Mouse (Mus musculus) E14TG2a.4 (cell line): ENCODE measurements around the gene Vps29.

Source experiments
- H3K27me3 ChIP-seq: 2 replicates; pipeline ENCODE4 v1.6.1; 2014; ENCODE audit warnings: low read length, control low read depth; ENCODE audit not compliant: insufficient read depth
- H3K36me3 ChIP-seq: 2 replicates; pipeline ENCODE4 v1.6.1; 2014; ENCODE audit warnings: low read length, control low read depth; ENCODE audit not compliant: insufficient read depth
- H3K4me1 ChIP-seq: replicated peaks from 2 replicates; pipeline ENCODE4 v1.6.1; 2014; ENCODE audit warnings: low read depth, low read length, control low read depth
- H3K4me3 ChIP-seq: replicated peaks from 2 replicates; pipeline ENCODE4 v1.5.1; 2014; ENCODE audit warnings: mild to moderate bottlenecking, low read length
- H3K9me3 ChIP-seq: 2 replicates; pipeline ENCODE4 v1.6.1; 2014; ENCODE audit warnings: low read length, control low read depth
- CTCF ChIP-seq: conservative IDR thresholded peaks from 2 replicates; pipeline ENCODE4 v1.5.1; 2014; ENCODE audit warnings: low read length
- NANOG ChIP-seq: IDR thresholded peaks from 2 replicates; pipeline ENCODE4 v1.6.1; 2014; ENCODE audit warnings: borderline replicate concordance, low read length, mixed read lengths
- POU5F1 ChIP-seq: IDR thresholded peaks from 2 replicates; pipeline ENCODE4 v1.6.1; 2014; ENCODE audit warnings: low read length, borderline replicate concordance

Vps29 gene

GRCm38 (mm10) chr5:122379374-122380155, 25.4 kb downstream of the Vps29 start:
- Histone ChIP-seq H3K4me1 (peaks cover 49% of the 10 kb centered on the region), H3K27me3 (no peaks in the 10 kb centered on the region), H3K9me3 (no peaks in the 10 kb centered on the region), H3K4me3 (no peak overlapping the region), H3K36me3 (peaks cover 73% of the 10 kb centered on the region)
- TF ChIP-seq CTCF: peak; percentile 89
- no peak for TF ChIP-seq NANOG
- TF ChIP-seq POU5F1: no peak

GRCm38 (mm10) chr5:122390006-122390405, 35.8 kb downstream of the Vps29 start:
- H3K27me3 ChIP-seq: no peaks in the 10 kb centered on the region
- H3K9me3 ChIP-seq: no peaks in the 10 kb centered on the region
- TF ChIP-seq POU5F1 (no peak), CTCF (no peak), NANOG (no peak)

GRCm38 (mm10) chr5:122390671-122391070, 36.5 kb downstream of the Vps29 start:
- TF ChIP-seq NANOG (no peak), CTCF (no peak), POU5F1 (no peak)
- Histone ChIP-seq H3K27me3 (no peaks in the 10 kb centered on the region), H3K36me3 (peaks cover 27% of the 10 kb centered on the region), H3K4me1 (peaks cover 29% of the 10 kb centered on the region), H3K9me3 (no peaks in the 10 kb centered on the region), H3K4me3 (no peak overlapping the region)

More at GRCm38 (mm10) chr5:122390006-122390405, 35.8 kb downstream of the Vps29 start:
- peaks cover 25% of the 10 kb centered on the region for H3K4me1 ChIP-seq
- H3K36me3 ChIP-seq: peaks cover 21% of the 10 kb centered on the region
- H3K4me3 ChIP-seq: no peak overlapping the region

DNA sequence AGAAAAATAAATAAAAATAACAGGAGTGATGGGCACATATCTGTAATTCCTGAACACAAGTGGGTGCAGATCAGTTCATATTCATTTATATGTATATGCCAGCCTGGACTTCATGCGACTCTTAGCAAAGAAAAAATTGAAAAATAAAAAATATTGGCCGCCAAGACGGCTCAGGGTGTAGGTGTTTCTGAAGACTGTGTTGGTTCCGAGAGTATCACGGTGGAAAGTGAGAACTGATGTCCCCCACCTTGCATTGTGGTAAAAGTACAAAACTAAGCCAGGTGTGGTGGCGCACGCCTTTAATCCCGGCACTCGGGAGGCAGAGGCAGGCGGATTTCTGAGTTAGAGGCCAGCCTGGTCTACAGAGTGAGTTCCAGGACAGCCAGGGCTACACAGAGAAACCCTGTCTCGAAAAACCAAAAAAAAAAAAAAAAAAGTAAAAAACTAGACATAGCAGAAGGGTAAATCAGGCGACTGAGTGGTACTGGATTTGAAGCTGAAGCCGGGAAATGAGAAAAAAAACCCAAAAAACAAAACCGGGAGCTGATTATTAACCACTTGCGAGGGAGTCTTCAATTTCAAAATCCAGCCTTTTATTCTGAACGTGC, 37.1 kb downstream of the Vps29 start:
- Histone ChIP-seq H3K36me3 (peaks cover 27% of the 10 kb centered on the region), H3K4me3 (peak overlapping the region; percentile 96), H3K9me3 (no peaks in the 10 kb centered on the region), H3K27me3 (no peaks in the 10 kb centered on the region), H3K4me1 (peaks cover 34% of the 10 kb centered on the region)
- TF ChIP-seq CTCF (no peak), POU5F1 (no peak), NANOG (no peak)

- Histone ChIP-seq H3K9me3 (no peaks in the 10 kb centered on the region), H3K36me3 (peaks cover 30% of the 10 kb centered on the region), H3K27me3 (no peaks in the 10 kb centered on the region), H3K4me1 (peaks cover 39% of the 10 kb centered on the region), H3K4me3 (peak within 1 kb of the TSS; percentile 96)
- no peak for TF ChIP-seq POU5F1
- TF ChIP-seq CTCF: peak; percentile 89
Measured at GRCm38 (mm10) chr5:122391786-122392180, 37.6 kb downstream of the Vps29 start, which contains the start of gene Arpc3. Gene Arpc3, plus strand, starts transcription at chr5:122391878.

DNA sequence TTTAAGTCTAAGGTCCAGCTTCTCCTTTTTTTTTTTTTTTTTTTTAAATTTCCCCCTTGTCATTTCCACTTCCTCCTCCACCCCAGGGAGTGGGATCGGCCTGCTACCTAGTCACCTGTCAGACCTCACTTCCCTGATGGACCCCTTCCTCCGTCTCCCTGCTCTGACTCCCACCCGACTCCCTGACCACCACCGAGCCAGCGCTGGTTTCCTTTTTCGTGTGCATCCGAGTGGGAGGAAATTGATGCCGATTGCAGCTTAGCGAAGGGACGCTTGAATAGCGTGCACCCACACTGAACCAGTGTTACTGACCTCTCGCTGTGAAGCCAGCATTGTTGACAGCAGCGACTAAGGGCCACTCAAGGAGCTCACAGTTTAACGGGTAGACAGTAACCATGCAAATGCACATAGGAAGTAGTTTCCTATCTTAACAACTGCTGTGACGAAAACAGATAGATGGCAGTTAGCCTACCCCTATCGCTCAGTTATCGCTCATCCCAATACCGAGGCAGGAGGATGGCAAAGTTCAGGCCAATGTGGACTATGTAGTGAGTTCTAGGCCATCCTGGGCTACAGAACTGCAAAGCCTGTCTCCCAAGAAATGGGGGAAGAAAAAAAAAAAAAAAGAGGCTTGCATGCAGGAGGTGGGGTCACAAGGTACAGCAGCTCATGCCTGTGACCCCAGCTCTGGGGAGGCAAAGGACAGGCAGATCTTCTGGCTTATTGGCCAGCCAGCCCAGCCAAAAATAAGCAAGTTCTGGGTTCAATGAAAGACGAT, 38.2 kb downstream of the Vps29 start:
- H3K4me3 ChIP-seq: peak overlapping the region; percentile 96
- TF ChIP-seq NANOG (no peak), POU5F1 (no peak), CTCF (no peak)
- peaks cover 45% of the 10 kb centered on the region for H3K4me1 ChIP-seq
- no peaks in the 10 kb centered on the region for H3K27me3 ChIP-seq
- peaks cover 36% of the 10 kb centered on the region for H3K36me3 ChIP-seq
- H3K9me3 ChIP-seq: no peaks in the 10 kb centered on the region

DNA sequence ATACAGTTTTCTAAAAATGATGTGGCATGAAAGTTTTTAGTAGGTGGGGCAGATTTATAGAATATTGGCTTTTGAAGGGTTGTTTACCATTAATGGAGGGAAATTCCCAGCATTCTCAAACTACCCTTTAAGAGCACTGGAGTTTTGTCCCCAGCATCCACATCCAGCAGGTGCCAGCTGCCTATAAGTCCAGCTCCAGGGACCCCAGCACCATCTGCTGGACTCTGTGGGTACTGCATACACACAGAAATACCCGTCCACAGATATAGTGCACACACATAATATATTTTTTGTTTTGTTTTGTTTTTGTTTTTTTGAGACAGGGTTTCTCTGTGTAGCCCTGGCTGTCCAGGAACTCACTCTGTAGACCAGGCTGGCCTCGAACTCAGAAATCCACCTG, 39.7 kb downstream of the Vps29 start:
- H3K4me1 ChIP-seq: peaks cover 51% of the 10 kb centered on the region
- no peak overlapping the region for H3K4me3 ChIP-seq

DNA sequence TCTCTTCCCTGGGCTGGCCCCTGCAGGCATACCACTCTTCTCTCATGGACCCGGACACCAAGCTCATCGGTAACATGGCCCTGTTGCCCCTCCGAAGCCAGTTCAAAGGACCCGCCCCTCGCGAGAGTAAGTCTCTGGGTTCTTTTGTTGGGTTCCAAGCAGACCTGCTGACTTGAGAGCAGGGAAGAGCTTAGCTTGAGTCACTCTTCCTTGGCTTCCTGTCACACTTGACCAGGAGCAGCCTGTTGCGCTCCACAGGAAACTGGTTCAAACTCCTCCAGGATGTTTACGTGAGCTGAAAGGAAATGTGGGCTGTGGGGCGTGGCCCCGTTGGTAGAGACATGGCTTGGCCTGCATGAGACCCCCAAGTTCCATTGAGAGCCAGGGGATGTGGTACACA, 42.6 kb downstream of the Vps29 start:
- Histone ChIP-seq H3K4me3 (peak overlapping the region; percentile 59), H3K9me3 (no peaks in the 10 kb centered on the region), H3K27me3 (no peaks in the 10 kb centered on the region), H3K4me1 (peaks cover 65% of the 10 kb centered on the region), H3K36me3 (peaks cover 63% of the 10 kb centered on the region)
- TF ChIP-seq POU5F1 (no peak), NANOG (no peak), CTCF (no peak)

More for the DNA sequence above, 39.7 kb downstream of the Vps29 start:
- Histone ChIP-seq H3K9me3 (no peaks in the 10 kb centered on the region), H3K36me3 (peaks cover 51% of the 10 kb centered on the region), H3K27me3 (no peaks in the 10 kb centered on the region)
- TF ChIP-seq NANOG (no peak), CTCF (peak; percentile 94)
